Mouse (Mus musculus) spleen, adult 18-20 months (tissue): ENCODE results near the gene Smco2.
"Not testable (repeated sequence)": the region's sequence is repeated elsewhere in the genome, so short reads cannot be mapped to it uniquely, and the experiment has no call there.

Source experiments
- DNase-seq, 2 experiments: peaks; one replicate each; pipeline ENCODE4 v3.0.0; 2022; ENCODE audit warnings: mixed read lengths in 2 of 2

Gene Smco2

DNA sequence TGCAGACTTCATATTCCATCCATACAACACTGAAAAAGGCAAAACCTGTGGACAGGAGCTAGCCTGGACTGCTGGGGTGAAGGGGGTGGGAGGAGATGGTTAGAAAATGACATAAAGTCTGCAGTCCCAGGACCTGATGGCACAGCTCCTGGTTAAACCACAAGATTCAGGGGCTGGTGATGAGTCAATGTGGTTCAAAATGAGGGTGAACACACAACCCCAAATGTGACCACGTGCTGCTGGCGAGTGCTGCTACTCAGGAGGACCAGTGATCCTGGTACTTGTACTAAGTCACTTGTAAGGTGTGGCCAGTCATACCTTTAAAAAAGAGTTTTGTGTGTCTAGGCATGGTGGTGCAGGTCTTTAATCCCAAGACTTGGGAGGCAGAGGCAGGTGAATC lies 13.2 kb downstream of the Smco2 start:
- DNase-seq = no peak

DNA sequence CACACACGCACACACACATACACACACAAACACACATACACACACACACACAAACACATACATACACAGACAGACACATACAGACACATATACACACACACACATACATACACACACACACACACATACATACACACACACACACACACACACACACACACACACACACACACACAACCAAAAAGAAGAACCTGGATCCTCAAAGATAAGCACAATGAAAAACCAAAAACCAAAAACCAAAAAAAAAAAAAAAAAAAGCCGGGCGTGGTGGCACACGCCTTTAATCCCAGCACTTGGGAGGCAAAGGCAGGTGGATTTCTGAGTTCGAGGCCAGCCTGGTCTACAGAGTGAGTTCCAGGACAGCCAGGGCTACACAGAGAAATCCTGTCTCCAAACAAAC lies 14.5 kb downstream of the Smco2 start:
- DNase-seq = not testable (repeated sequence)

DNA sequence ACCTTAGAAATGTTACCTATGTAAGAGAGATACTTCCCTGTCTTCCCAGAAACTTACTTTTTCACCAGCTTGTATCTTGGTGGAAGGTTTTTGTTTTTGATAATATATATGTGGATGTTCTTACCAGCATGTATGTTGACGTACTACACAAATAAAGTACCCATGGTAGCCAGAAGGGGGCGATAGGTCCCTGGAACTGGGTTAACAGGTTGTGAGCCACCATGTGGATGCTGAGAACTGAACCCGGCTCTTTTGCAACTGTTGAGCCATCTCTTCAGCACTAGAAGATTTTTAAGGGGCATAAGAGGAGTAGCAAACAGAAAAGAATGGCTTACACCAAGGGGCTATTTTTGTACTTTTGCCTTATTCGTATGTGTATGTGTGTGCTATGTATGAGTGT lies 15.8 kb downstream of the Smco2 start:
- DNase-seq = no peak

DNA sequence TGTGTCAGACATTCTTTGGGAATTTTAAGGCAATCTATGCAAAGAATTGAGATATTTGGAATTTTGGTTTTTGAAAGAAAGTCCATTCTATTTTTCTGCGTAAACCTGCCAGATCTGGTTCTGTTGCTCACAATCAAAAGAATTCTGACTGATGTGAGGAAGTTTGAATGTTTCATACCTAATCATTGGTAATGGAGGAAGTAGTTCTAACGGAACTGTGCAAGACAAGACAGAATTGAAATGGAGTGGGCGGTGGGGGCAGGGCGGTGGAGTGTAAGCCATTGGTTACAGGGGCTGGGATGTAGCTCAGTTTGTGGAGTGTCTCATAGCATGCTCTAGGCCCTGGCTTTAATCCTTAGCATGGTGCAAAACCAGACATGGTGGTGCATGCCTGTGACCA lies 22.1 kb downstream of the Smco2 start:
- no peak for DNase-seq

DNA sequence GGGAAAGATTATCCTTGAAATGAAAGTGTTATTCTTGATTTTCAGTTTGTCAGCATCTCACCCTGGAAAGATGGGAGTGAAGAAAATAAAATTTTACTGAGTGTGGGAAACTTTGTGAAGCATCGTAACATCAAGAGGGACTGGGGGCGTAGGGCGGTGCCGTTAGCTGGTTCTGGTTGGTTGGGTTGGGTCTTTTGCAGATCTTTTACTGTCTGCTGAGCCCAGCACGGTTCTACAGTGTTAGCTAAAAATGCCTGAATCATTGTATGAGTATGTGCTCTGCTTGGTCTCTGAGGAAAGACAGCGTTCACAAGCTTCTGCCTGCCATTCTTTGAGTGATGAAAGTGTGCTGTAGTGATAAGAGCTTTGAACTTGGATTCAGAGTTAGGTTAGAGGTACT lies 24.5 kb downstream of the Smco2 start:
- DNase-seq = no peak

DNA sequence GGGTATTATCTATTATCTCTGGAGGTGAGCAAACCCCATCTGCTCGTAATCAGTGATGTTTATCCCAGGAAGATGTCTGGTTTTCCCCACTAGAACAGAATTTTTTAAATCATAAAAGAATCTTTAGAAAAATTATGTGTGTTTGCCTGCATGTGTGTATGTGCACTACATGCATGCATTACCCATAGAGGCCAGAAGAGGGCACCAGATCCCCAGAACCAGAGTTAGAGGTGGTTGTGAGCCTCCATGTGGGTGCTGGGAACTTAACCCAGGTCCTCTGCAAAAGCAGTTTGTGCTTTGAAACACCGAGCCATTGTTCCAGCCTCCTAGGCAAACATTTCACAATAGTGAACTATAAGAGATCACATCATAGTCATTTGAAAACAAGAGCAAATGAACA lies 26.9 kb downstream of the Smco2 start:
- DNase-seq = no peak

DNA sequence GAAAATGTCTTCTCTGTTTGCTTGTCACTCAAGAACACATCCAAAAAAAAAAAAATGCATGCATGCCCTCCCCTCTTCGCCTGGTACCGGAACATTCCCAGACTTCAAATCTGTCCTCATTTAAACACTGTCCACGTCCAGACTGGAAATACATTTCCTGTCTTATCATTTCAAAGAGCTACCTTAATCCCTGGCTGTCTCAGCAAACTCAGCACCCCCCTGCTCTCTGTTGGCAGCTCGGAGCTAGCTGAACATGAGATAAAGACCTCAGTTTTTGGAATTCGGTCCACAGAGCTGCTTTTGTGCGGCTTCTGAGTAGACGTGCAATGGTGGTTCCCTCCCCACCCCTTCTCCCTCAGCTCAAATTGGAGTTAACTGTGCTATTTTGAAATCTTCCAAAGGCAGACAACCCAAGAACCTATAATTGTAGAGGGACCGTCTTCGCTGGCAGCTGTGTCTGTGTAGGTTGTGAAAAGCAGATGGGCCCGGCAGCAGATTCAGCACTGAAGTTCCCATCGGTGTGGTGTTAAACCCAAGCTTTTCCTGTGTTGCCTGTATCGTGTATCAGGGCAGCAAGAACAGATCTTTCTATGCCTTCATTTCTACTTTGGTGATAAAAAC lies 27.6 kb downstream of the Smco2 start:
- DNase-seq = no peak

DNA sequence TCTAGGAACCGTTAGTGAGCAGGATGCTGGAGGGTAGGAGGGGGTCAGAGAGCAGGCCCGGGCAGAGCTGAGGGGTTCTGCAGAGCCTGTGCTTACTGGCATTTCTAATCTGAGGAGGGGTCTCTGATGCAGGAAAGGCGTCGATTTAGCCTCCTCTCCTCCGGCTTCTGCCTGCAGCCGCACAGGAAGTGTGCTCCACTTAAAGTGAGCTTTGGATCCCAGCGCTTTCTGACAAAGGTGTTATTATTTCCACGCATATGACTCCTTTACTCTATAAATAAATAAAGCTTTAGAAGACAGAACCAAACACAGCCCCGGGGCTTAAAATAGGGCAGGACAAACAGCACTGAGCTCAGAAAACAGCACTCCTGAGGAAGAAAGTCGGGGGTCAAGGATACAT lies 29.0 kb downstream of the Smco2 start:
- no peak for DNase-seq

DNA sequence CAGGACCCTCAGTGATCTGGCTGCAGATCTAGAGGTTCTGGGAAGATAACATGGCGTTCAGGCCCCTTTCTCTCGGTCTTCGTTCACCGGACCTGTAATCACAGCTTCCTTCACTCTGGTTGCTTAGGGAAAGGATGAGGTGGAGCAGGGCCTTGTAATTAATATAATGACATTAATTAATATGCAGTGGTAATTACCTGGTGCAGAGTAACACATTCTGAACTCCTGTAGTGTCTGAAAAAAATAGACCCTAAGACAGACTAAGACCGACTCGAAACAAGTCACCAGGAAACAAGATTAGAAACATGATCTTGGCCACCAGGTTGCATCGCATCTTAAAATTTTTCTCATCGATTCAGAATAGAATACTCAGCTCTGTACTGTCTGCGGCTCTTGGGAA lies 30.0 kb downstream of the Smco2 start:
- no peak for DNase-seq

DNA sequence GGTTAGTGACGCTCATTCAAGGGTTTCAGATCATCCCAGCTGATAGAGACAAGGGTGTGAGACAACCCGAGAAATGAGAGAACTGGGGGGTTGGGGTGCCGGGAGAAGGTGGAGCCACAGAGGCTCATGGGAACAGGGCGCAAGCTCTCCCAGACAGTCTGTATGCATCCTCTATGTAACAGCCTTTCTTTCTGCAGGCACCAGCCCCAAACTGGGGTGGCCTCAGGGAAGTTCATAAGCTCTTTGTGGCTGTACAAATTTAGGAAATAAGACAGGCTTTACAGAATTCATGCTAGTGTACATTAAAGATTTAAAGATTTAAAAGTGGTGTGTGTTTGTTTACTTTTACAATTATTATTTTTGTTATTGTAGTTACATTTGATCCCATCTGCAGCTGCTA lies 30.4 kb downstream of the Smco2 start:
- no peak for DNase-seq

DNA sequence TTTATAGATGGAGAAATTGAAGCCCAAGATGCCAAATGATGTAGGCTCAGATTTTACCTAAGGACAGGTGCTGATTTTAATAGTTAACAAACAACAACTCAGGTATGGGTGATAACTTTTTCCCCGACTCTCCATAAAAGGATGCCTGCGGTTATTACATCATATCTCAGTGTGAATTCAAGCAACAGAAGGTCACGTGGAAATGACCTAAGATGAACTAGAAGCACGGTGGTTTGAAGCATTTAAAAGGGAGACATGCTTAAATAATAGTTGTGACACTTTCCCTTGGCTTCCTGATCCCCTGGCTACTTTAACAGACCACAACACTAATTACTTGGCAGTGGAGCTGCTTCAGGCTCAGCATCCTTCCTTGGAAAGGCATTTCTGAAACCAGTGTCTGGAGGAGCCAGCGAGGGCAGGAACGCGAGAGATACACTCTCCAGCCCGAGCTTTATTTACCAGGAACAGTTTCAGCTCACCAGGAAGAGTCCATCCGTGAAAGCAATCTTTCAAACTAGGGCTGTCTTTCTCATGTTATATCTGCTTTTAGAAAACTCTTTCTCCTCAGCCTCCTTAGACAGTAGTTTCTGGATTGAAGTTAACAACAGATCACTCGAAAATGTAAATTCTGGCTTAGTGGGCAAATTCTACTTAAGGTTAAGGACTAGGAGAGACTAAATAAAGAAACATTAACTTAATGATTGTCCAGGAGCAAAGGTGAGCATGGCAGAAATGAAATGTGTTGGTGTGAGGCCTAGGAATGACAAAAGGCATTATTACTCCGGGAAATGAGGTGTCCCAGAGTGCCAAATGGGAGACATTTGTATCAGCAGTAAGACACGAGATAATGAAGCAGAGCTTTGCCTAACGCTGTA lies 32.2 kb downstream of the Smco2 start:
- DNase-seq = no peak

DNA sequence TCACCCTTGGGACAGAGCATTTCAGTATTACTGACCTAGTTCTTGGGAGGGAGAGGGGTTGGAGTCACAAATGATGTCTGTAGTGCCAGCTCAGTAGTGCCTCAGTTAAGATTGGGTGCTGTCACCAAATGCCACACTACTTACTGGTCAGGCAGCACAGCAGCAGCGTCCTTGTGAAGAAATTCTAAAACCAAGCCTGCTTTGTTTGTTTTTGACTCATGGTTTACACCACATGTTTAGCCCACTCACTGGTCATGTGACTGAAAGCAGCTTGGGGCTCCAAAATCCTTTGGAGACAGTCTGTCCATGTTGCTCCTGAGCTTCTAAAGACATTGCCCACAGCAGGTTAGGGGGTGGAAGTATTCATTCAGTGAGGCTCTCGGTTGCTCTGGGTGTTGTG lies 33.5 kb downstream of the Smco2 start:
- no peak for DNase-seq

DNA sequence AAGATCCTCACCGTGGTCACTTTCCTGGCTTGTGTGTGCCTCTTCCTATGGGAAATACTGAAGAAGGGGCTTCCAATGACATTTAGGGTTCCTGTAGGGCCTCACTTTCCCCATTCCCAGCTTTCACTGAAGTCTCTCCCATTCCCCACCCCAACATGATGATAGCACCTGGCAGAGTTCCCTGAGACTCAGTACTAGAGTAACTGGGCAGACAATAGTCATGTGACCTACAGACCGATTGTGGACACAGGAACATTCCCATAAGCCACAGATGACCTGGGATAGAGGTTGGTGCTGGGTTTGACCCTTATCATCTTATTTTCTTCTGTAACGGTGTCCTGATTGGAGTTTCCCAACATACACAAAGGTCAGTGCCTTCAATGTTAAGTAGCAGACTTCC lies 34.3 kb downstream of the Smco2 start:
- DNase-seq = no peak

DNA sequence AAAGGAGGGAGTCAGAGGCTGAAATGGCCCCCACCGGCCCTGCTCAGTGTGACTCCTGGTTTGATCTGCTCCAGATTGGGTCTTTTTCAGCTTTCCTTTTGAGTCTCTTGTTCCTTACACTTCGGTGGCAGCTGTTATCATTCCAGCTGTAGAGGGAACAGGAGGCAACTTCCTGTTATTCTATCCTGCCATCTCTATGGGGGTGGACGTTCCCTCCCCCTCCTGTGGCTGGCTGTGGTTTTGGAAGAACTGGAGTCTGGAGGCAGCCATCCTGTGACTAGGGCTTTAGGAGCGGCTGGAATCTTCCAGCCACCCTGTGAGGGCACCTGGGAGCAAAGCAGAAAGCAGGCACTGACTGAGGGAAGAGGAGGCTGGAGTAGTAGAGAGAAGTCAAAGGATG lies 34.9 kb downstream of the Smco2 start:
- no peak for DNase-seq

DNA sequence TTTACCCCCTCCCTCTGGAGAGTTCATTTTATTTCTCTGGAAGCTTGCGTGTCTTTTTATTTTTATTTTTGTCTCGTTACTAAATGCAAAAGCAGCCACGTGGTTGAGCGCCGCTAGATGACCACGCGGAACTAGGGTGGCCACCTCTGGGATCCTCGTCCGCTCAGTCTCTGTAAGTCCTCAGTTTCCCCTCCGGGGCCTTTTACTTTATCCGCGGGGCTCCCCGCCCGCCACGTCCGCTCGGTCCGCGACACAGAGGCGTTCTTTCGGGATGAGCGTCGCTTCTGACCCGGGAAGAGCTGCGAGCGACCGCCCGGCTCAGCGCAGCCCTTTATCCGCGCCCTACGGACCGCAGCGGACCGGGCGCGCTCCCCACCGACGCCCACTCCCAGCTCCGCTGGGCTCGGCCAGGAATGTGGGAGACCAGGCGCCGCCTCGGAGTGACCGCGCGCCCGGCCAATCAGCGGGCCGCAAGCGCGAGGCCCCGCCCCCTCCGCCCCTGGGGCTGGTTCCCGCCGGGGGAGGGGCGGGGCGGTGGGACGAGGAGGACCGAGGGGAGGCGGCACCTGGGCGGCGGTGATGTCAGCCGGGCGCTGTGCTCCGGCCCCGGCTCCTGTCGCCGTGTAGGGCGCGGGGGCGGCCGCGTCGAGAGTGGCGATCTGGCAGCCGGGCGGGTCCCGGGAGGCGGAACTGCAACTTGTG lies 38.2 kb downstream of the Smco2 start, which contains the start of gene Ppfibp1:
Gene Ppfibp1, plus strand, starts transcription at position 530 of the 702 bp plus-strand sequence.
- DNase-seq = peak; percentile 88 to 96

DNA sequence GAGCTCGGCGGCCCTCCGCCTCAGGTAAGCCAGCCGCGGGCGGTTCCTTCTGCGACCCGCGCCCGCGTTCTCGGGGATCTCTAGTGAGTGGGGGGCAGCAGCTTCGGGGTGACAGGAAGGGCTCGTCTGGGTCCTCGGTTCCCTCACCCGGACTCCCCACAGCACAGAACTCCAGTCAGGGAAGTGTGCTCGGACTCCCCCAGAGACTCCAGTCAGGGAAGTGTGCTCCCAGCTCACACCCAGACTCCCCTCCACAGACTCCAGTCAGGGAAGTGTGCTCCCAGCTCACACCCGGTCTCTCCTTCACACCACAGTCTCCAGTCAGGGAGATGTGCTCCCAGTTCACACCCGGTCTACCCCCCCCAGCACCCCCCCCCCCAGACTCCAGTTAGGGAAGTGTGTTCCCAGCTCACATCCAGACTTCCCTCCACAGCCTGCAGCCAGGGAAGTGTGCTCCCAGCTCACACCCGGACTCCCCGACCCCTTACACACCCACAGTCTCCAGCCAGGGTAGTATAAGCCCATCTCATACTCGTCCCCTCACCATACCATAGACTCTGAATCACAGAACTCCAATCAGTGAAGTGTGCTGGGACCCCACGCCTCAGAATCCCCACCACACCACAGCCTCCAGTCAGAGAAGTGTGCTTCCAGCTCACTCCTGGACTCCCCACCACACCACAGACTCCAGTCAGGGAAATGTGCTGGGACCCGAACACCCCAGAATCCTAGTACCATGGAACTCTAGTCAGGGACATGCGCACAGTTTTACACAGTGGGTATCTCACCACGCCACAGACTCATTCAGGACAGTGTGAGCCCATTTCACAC lies 39.0 kb downstream of the Smco2 start:
- no peak for DNase-seq

DNA sequence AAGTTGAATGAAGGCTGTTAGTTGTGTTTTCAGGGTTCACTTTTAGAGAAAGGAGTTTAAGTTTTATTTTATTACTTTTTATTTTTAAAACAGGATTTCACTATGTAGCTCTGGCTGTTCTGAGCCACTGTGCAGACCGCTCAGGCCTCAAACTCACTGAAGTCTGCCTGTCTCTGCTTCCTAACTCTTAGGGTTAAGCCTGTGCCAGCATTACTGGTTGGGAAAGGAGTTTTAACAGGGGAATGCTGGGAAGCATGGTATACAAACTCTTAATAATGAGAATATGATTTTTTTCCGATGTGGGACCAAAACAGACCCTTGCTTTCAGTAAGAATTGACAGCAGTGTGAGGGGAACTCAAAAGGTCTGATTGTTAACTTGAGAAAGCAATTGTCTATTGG lies 40.3 kb downstream of the Smco2 start:
- DNase-seq = no peak

DNA sequence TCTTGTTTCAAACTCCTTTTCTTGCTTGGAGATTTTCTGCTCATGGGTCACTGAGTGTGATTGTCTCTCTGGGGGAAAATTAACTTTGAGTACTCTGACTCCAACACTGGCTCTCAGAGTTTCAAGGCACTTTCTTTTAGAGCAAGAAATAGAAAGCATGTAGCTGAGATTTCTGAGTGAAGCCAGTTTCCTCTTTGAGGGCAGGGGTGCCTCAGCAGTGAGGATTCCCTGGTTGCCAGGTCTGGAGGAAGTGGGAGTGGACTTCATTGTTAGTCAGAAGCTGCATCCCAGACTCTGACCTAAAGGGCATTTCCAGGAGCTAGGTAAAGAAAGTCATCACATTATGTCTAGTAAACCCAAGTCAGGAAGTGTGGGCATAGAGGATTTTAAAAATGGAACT lies 40.7 kb downstream of the Smco2 start:
- no peak for DNase-seq

DNA sequence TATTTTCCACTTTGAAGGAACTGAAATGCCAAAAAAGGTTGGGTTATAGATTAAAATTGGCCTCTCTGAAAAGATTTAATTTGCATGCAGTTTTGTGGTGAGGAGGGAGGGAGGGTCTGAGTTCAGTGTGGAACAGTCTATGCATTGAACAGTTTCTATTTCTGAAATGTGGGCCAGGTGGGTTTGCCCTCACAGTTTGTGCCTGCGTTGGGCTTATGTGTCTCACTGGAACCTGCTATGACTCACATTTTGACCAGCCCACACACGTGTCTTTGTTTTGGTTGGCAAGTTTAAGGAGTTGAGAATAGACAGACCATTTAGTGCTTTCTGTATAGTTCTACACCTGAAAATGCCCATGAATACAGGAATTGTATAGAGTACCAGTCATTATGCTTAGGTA lies 44.0 kb downstream of the Smco2 start:
- DNase-seq = no peak

DNA sequence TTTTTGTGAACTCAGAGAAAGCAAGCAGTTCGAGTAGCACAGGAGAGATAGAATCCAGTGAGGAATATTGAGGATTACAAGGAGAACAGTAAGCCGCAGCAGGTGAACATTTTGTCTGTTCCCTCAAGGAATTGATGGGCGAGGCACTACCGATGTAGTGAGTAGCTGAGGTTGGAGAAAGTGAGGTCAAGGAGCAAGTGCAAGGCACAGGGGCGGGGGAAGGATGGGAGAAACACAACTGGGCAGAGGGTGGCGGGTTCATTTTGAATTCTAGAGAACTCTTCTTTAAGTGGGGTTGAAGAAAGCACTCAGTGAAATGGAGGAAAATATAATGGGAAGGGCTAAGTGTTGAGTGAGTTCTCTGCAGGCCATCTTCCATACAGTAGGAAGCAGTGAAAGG lies 48.8 kb downstream of the Smco2 start:
- no peak for DNase-seq

DNA sequence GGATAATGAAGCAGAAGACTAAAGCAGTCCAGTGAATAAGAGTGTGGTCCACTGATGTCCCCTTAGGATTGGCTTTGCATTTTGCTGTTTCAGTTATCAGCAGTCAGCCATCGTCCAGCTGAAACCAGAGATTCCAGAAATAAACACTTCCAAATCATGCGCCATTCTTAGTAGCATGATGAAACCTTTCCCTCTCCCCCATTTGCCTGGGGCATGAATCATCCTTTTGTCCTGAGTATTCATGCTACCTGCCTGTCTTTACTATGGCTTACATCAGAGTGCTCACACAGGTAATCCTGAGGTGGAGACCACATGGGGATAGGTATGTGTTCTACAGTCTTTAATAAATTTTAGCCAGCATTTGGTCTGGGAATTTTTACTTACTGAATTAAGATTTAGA lies 49.7 kb downstream of the Smco2 start:
- no peak for DNase-seq

DNA sequence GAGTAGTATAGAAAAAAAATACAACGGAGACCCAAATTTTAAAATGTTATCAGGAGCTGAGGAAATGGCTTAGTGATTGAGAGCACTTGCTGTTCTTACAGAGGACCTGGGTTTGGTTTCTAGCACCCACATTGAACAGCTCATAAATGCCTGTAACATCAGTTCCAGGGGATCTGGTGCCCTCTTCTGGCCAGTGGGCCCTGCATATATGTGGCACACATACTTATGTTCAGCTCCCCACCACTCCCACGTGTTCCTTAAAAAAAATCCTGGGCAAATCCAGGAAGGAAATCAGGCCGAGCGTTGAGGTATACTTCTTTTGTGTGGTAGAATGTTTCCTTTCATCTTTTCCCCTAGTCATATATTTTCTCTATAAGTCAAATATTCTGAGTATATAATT lies 52.0 kb downstream of the Smco2 start:
- DNase-seq = no peak

DNA sequence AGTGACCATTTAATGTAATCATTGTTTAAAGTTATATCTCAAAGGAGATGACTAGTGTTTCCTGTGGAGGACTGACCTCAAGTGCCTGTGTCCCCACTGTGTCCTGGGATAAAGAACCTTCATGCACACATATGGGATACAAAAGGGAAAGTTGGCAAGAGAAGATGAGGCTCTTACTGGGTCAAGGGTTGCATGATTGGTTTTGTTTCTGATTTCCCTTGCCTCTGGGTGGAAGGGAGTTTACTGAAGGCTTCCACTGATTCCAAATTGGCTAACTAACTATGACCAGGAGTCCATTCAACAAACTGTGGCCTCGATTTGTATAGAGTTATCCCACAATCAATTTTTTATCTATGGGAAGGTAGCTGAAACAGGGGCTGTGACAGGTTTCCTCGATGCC lies 53.7 kb downstream of the Smco2 start:
- DNase-seq = no peak
